ENCODE assay signal across 8 mouse cellular contexts in genomic region chr7:44853596-44854355, GRCm38 (mm10). TPM values are rescaled to one million over a fixed set of nuclear protein-coding genes. Genes with fewer than 3 reads are reported as not detected.
DNase-seq lines count a peak whose midpoint lies in the region; ATAC-seq and TF ChIP-seq lines count a peak whose summit lies in the region.

No protein-coding gene starts in this region.

- no peaks in the 10 kb centered on the region for H3K27me3 ChIP-seq in C2C12 (ENCODE audit: control insufficient read depth, insufficient read depth, insufficient read length)
- H3K27me3 ChIP-seq in forebrain, embryonic 10.5 days (ENCODE audit: poor library complexity, severe bottlenecking), result no peaks in the 10 kb centered on the region
- H3K27me3 ChIP-seq in limb, embryonic 15.5 days, result no peaks in the 10 kb centered on the region

- 36% methylated on average over 26 of the region's 26 CpGs for WGBS in forebrain, embryonic 10.5 days
- 24% methylated on average over 26 of the region's 26 CpGs for WGBS in limb, embryonic 15.5 days

- H3K4me1 ChIP-seq in forebrain, embryonic 10.5 days, result peaks cover 78% of the 10 kb centered on the region
- H3K4me1 ChIP-seq in limb, embryonic 15.5 days, result peaks cover 71% of the 10 kb centered on the region

- peak overlapping the region; percentile 51 for H3K9ac ChIP-seq in limb, embryonic 15.5 days

- peak overlapping the region; percentile 18 for H3K4me3 ChIP-seq in C2C12 (ENCODE audit: insufficient read depth, poor library complexity, severe bottlenecking)
- H3K4me3 ChIP-seq in forebrain, embryonic 10.5 days, result peak overlapping the region; percentile 66
- H3K4me3 ChIP-seq in limb, embryonic 15.5 days, result peak overlapping the region; percentile 48

- peaks cover 53% of the 10 kb centered on the region for H3K79me2 ChIP-seq in C2C12 (ENCODE audit: control insufficient read depth, insufficient read depth)

- H3K4me2 ChIP-seq in limb, embryonic 15.5 days, result peak overlapping the region; percentile 86

- no peak for TF ChIP-seq CTCF in C2C12 (IDR thresholded peaks at IDR 0.05; ENCODE audit: control insufficient read depth, insufficient read depth, insufficient read length)

- H3K27ac ChIP-seq in forebrain, embryonic 10.5 days, result peak overlapping the region; percentile 91
- H3K27ac ChIP-seq in limb, embryonic 15.5 days, result peak overlapping the region; percentile 93

- peaks cover 27% of the 10 kb centered on the region for H3K79me3 ChIP-seq in C2C12 (ENCODE audit: low read depth)

- peak; percentile 75 for DNase-seq in cerebellum, adult 9-11 months
- DNase-seq in cerebellum, adult 8-10 months, result no peak
- DNase-seq in forebrain, embryonic 10.5 days (ENCODE audit: extremely low spot score, low spot score), result peak; percentile 49
- DNase-seq in right cerebral cortex, postnatal 14 days, result no peak
- DNase-seq in frontal cortex, postnatal 36 days (ENCODE audit: low spot score in 2 of 2), result no peak
- no peak for DNase-seq in urinary bladder, adult 2 months (ENCODE audit: low spot score)

- H3K36me3 ChIP-seq in C2C12 (ENCODE audit: control insufficient read depth, insufficient read depth), result peaks cover 9% of the 10 kb centered on the region
- H3K36me3 ChIP-seq in forebrain, embryonic 10.5 days (replicated peaks), result peaks cover 27% of the 10 kb centered on the region
- H3K36me3 ChIP-seq in limb, embryonic 15.5 days, result peaks cover 20% of the 10 kb centered on the region

- H3K9me3 ChIP-seq in forebrain, embryonic 10.5 days, result no peaks in the 10 kb centered on the region
- no peaks in the 10 kb centered on the region for H3K9me3 ChIP-seq in limb, embryonic 15.5 days

- H3ac ChIP-seq in C2C12 (ENCODE audit: control insufficient read depth, insufficient read length, low read depth), result peak overlapping the region; percentile 10

- no peak for ATAC-seq in limb, embryonic 15.5 days (ENCODE audit: insufficient number of reproducible peaks, low FRiP score, low TSS enrichment, low read depth)

TF ChIP-seq in C2C12, 6 proteins besides CTCF, POLR2A, EP300 and RAD21:
- TF ChIP-seq USF1 (IDR thresholded peaks at IDR 0.05; ENCODE audit: low read depth) (peak; percentile 35), FOSL1 (IDR thresholded peaks at IDR 0.05; ENCODE audit: insufficient read depth, low read length, poor library complexity, severe bottlenecking) (no peak), MYOD1 (IDR thresholded peaks at IDR 0.05; ENCODE audit: control insufficient read depth, insufficient read length, low read depth) (no peak)

RNA-seq across cellular contexts. Expression of gene Pnkp, which starts 3.2 kb away (rescaled TPM):
- polyA plus RNA-seq in C2C12 (2012; fragmentation: generic; extraction: Trizol), result 32.0 TPM
- 37.8 and 39.8 TPM in 2 replicates for polyA plus RNA-seq in forebrain, embryonic 10.5 days (2016; fragmentation: Nextera tagmentation; extraction: Ambion mirVana)
- 29.7 and 29.8 TPM in 2 replicates for polyA plus RNA-seq in limb, embryonic 15.5 days (2015; fragmentation: Nextera tagmentation; extraction: Ambion mirVana)
- polyA plus RNA-seq in urinary bladder, adult 2 months (2012; rRNA removed), result 23.4 and 24.1 TPM in 2 replicates

RNA-seq across cellular contexts. Expression of gene Tbc1d17, which starts 4.9 kb away (rescaled TPM):
- polyA plus RNA-seq in C2C12 (2012; fragmentation: generic; extraction: Trizol), result 38.4 TPM
- polyA plus RNA-seq in forebrain, embryonic 10.5 days (2016; fragmentation: Nextera tagmentation; extraction: Ambion mirVana), result 72.8 and 73.6 TPM in 2 replicates
- 82.6 and 89.6 TPM in 2 replicates for polyA plus RNA-seq in limb, embryonic 15.5 days (2015; fragmentation: Nextera tagmentation; extraction: Ambion mirVana)
- 67.3 and 68.9 TPM in 2 replicates for polyA plus RNA-seq in urinary bladder, adult 2 months (2012; rRNA removed)

RNA-seq across cellular contexts. Expression of gene Akt1s1, which starts 5.0 kb away (rescaled TPM):
- 208 TPM for polyA plus RNA-seq in C2C12 (2012; fragmentation: generic; extraction: Trizol)
- 84.3 and 84.6 TPM in 2 replicates for polyA plus RNA-seq in forebrain, embryonic 10.5 days (2016; fragmentation: Nextera tagmentation; extraction: Ambion mirVana)
- 118 and 124 TPM in 2 replicates for polyA plus RNA-seq in limb, embryonic 15.5 days (2015; fragmentation: Nextera tagmentation; extraction: Ambion mirVana)
- 93.8 and 99.5 TPM in 2 replicates for polyA plus RNA-seq in urinary bladder, adult 2 months (2012; rRNA removed)

RNA-seq across cellular contexts. Expression of gene Ptov1, which starts 15.8 kb away (rescaled TPM):
- polyA plus RNA-seq in C2C12 (2012; fragmentation: generic; extraction: Trizol), result 221 TPM
- 415 and 438 TPM in 2 replicates for polyA plus RNA-seq in forebrain, embryonic 10.5 days (2016; fragmentation: Nextera tagmentation; extraction: Ambion mirVana)
- 286 and 373 TPM in 2 replicates for polyA plus RNA-seq in limb, embryonic 15.5 days (2015; fragmentation: Nextera tagmentation; extraction: Ambion mirVana)
- polyA plus RNA-seq in urinary bladder, adult 2 months (2012; rRNA removed), result 176 and 195 TPM in 2 replicates

RNA-seq across cellular contexts. Expression of gene Atf5, which starts 37.3 kb away (rescaled TPM):
- 290 TPM for polyA plus RNA-seq in C2C12 (2012; fragmentation: generic; extraction: Trizol)
- 3.3 and 3.6 TPM in 2 replicates for polyA plus RNA-seq in forebrain, embryonic 10.5 days (2016; fragmentation: Nextera tagmentation; extraction: Ambion mirVana)
- polyA plus RNA-seq in limb, embryonic 15.5 days (2015; fragmentation: Nextera tagmentation; extraction: Ambion mirVana), result 5.7 and 6.2 TPM in 2 replicates
- 43.4 and 63.6 TPM in 2 replicates for polyA plus RNA-seq in urinary bladder, adult 2 months (2012; rRNA removed)

Comparison
In these comparisons a context has a peak if more than half of its experiments do, and no peak if none do; other contexts are left out.
1. DNase-seq: peak in cerebellum, adult 9-11 months (single experiment) and forebrain, embryonic 10.5 days (single experiment); none in cerebellum, adult 8-10 months (single experiment), right cerebral cortex, postnatal 14 days (single experiment), frontal cortex, postnatal 36 days (0 of 2) and urinary bladder, adult 2 months (single experiment).
2. Peak in every context shown above with its lines, with median percentiles within 50 percentile points of each other: H3K4me3 ChIP-seq.